Mouse (Mus musculus) bone marrow, adult 2 months (tissue): ENCODE data around the gene Ppp1r9b. TPM values are rescaled to one million over a fixed set of nuclear protein-coding genes. Genes with fewer than 3 reads are reported as not detected.

Experiments used
- H3K27ac ChIP-seq: fragments of 200-500 bp; 2 replicates; pipeline ENCODE4 v1.5.1; 2012; ENCODE audit warnings: low read depth, mild to moderate bottlenecking, control low read depth, inconsistent platforms, low read length; ENCODE audit not compliant: control insufficient read depth, poor library complexity, insufficient read depth
- H3K4me1 ChIP-seq: fragments of 200-500 bp; 2 replicates; pipeline ENCODE4 v1.6.1; 2011; ENCODE audit warnings: low read length; ENCODE audit not compliant: control insufficient read depth, insufficient read depth
- H3K4me3 ChIP-seq: fragments of 200-500 bp; replicated peaks from 2 replicates; pipeline ENCODE3; 2011; ENCODE audit warnings: mild to moderate bottlenecking, low read depth, low read length, control low read depth; ENCODE audit not compliant: control insufficient read depth
- CTCF ChIP-seq: fragments of 200-500 bp; IDR thresholded peaks from 2 replicates; pipeline ENCODE4 v1.5.1; 2011; ENCODE audit warnings: low read length, control low read depth; ENCODE audit not compliant: control insufficient read depth, insufficient read depth
- POLR2A ChIP-seq: fragments of 200-500 bp; IDR thresholded peaks from 2 replicates; pipeline ENCODE4 v1.6.1; 2011; ENCODE audit warnings: low read depth, mild to moderate bottlenecking, control low read depth, low read length, borderline replicate concordance; ENCODE audit not compliant: control insufficient read depth
- WGBS: fragments of 180-500 bp; shearing (Covaris S2); methylation state at CpG from one replicate; pipeline ENCODE4 v1.1.7; 2018; 5-methylcytosine and 5-hydroxymethylcytosine counted together
- polyA plus RNA-seq: library from polyadenylated mRNA; stranded (reverse); fragments of >200 nt; gene quantifications from 2 replicates; pipeline ENCODE4 v1.2.4, GENCODE M21; 2011; ENCODE audit warnings: low replicate concordance; ENCODE audit not compliant: missing spikeins, insufficient read depth, insufficient read length

Gene Ppp1r9b
- polyA plus RNA-seq, 1 experiment = 73.2 TPM

DNA sequence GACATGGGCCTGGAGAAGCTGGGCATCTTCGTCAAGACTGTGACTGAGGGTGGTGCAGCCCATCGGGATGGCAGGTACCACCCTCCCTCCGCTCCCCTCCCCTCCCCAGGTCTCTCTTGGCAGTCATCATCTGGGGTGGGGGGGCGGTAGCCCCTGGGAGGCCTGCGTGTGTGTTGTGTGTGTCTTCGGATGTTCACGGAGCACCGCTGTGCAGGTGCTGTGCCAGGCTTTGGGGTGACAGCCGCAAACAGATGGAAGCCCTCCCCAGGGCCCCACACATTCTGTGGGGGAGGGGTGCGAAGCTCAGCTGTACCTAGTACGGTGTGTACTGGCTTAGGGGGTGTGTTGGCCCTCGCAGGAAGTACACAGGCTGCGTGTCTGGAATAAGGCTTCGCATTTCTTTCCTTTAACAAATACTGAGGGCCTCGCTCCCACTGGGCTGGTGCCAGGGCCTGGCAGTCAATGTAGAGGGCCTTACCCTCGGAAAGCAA is 7.3 kb downstream of the Ppp1r9b start:
- peak; percentile 41; the same call in 1 of the 2 replicates for TF ChIP-seq POLR2A
- TF ChIP-seq CTCF = no peak
- Histone ChIP-seq H3K4me1 (peaks cover 17% of the 10 kb centered on the region), H3K4me3 (peak overlapping the region; percentile 36), H3K27ac (peak overlapping the region; percentile 64)
- WGBS = 32% methylated on average over 16 of the region's 16 CpGs

DNA sequence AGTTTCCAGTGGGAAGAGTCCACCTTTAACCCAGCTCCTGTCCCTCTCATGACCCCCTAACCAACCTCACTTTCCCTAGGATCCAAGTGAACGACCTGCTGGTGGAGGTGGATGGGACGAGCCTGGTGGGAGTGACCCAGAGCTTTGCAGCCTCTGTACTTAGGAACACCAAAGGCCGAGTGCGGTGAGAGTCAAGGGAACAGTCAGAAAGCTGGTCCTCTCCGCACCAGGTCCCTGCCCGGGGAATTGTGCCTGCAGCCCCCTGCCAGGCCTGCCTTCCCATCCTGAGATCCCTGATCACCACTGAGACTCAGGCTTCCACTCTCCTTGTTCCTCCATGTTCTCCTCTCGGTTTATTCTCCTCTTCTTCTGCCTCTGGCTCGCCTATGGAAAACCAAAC is 9.3 kb downstream of the Ppp1r9b start:
- TF ChIP-seq POLR2A = no peak
- TF ChIP-seq CTCF = no peak
- H3K4me3 ChIP-seq = no peak overlapping the region
- peak overlapping the region; percentile 29 for H3K27ac ChIP-seq
- H3K4me1 ChIP-seq = peaks cover 12% of the 10 kb centered on the region
- WGBS = 36% methylated on average over 8 of the region's 8 CpGs

DNA sequence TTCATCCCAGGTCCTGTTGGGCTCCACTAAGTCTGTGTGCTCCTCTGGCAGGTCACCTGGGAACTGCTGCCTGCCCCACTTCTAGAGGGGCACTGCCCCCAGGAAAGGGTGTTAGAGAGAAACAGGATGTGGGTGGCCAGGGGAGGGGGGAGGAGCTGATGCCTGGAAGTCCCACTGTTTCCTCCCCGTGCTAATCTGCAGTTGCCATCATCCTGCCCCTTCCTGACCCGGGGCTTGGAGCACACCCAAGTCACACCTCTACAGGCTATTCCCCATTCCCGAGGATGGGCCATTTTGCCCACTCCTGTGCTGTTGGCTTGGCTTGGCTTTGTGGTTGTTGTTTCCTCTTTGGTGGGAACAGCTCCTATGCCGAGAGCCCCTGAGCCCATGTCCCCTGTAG is 9.7 kb downstream of the Ppp1r9b start:
- peaks cover 10% of the 10 kb centered on the region for H3K4me1 ChIP-seq
- WGBS = 2% methylated on average over 4 of the region's 4 CpGs
- H3K27ac ChIP-seq = peak overlapping the region; percentile 29
- TF ChIP-seq POLR2A (no peak), CTCF (no peak)
- no peak overlapping the region for H3K4me3 ChIP-seq

DNA sequence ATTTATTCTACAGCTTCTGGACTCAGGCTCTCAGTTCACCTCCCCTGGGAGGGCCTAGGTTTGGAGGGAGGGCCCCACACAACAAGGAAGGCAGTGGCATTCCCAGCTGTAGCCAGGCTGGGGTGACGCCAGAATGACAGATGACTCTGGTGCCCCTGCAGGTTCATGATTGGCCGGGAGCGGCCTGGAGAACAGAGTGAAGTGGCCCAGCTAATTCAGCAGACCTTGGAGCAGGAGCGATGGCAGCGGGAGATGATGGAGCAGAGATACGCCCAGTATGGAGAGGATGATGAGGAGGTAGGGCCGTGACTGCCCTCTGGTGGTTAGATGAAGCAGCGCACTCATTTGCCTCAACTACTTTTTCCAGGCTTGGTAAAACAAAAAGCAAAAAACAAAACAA is 10.2 kb downstream of the Ppp1r9b start:
- H3K27ac ChIP-seq = peak overlapping the region; percentile 12; the same call in 1 of the 2 replicates
- TF ChIP-seq CTCF (peak; percentile 98), POLR2A (no peak)
- WGBS = 4% methylated on average over 8 of the region's 8 CpGs
- H3K4me1 ChIP-seq = peaks cover 8% of the 10 kb centered on the region
- H3K4me3 ChIP-seq = no peak overlapping the region

DNA sequence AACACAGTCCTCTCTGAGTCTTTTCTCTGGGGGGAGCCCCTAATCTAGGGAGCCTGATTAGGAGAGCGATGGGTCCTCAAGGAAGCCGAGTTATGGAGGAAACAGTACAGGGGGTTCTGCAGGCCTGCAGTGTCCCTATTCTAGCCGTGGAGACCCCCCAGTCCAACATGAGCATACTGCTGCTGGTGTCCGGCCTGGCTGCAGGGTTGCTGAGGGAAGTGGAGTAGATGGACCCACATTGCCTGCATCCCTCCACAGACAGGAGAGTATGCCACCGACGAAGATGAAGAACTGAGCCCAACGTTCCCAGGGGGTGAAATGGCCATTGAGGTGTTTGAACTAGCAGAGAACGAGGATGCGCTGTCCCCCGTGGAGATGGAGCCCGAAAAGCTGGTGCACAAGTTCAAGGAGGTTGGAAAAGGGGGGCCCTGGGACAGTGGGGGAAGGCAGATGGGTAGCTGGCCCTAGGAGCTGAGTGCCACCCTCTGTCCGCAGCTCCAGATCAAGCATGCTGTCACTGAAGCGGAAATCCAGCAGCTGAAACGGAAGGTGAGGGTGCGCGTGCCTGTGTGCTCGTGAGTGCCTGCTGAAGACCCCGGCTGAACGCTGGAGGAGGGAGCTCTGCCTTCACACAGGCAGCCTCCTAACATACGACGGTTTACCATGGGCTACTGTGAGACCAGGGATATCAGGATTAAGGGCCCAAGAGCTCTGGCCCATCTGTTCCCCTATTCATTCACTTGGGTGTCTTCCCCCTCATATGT is 10.9 kb downstream of the Ppp1r9b start:
- H3K4me3 ChIP-seq = no peak overlapping the region
- peaks cover 8% of the 10 kb centered on the region for H3K4me1 ChIP-seq
- no peak overlapping the region for H3K27ac ChIP-seq
- no peak for TF ChIP-seq POLR2A
- WGBS = 86% methylated on average over 21 of the region's 21 CpGs

DNA sequence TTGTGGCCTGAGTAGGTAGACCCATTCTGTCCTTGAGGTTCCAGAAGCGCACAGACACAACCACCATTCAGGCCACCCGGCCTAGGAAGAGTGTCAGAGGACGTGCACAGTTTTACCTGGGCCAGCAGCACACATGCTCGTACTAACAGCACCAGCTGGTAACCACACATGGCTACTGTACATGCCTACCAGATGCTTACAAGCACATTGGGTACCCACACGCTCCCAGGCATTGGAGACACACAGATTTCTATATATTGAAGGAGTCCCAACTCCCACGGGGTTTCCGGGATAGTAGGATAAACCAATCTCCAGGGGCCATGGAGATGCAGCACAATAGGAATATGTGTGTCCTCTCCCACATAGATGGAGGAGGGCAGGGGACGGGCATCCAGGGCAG is 11.9 kb downstream of the Ppp1r9b start:
- 97% methylated on average over 8 of the region's 8 CpGs for WGBS
- TF ChIP-seq POLR2A = no peak
- TF ChIP-seq CTCF = no peak
- H3K4me3 ChIP-seq = no peak overlapping the region
- peaks cover 8% of the 10 kb centered on the region for H3K4me1 ChIP-seq
- no peak overlapping the region for H3K27ac ChIP-seq

DNA sequence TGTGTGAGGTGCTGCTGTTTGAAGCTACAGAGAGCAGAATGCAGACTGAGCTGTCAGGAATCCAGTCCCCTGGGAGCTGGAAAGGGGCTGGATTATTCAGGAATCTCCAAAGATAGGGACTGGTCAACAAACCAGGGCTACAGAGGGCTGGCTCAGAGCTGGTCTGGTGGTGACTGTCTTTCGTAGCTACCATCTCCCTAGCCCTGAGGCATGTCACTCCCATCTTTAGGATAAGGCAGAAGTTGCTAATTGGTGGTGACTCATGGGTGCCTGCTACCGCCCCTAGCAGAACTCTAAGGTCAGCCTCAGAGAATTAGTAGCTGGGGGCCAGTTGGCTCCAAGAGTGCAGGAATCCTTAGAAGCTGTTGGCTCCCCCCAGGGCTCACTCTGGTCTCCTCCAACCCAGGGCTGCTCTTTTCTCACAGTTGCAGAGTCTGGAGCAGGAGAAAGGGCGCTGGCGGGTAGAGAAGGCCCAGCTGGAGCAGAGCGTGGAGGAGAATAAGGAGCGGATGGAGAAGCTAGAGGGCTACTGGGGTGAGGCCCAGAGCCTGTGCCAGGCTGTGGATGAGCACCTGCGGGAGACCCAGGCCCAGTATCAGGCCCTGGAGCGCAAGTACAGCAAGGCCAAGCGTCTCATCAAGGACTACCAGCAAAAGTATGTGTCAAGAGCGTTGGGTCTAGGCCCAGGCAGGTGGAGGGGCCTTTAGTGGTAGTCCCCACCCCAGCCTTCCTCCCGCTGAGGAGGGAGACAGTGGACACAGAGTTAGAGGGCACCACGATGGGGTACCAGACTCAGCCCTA is 13.5 kb downstream of the Ppp1r9b start:
- WGBS = 83% methylated on average over 12 of the region's 12 CpGs
- Histone ChIP-seq H3K4me3 (no peak overlapping the region), H3K4me1 (peaks cover 6% of the 10 kb centered on the region), H3K27ac (no peak overlapping the region; the same call in 1 of the 2 replicates)
- TF ChIP-seq CTCF = no peak
- no peak for TF ChIP-seq POLR2A

DNA sequence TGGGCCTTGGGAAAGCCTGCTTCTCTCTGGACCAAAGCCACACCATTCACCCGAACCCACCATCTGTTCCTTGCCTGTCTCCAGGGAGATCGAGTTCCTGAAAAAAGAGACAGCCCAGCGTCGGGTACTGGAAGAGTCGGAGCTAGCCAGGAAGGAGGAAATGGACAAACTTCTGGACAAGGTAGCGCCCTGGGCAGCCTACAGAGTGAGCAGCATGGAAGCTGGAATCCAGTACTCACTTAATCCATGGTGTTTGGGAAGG is 14.0 kb downstream of the Ppp1r9b start:
- Histone ChIP-seq H3K27ac (no peak overlapping the region), H3K4me3 (no peak overlapping the region), H3K4me1 (peaks cover 6% of the 10 kb centered on the region)
- 81% methylated on average over 6 of the region's 6 CpGs for WGBS
- TF ChIP-seq CTCF (no peak), POLR2A (no peak)

DNA sequence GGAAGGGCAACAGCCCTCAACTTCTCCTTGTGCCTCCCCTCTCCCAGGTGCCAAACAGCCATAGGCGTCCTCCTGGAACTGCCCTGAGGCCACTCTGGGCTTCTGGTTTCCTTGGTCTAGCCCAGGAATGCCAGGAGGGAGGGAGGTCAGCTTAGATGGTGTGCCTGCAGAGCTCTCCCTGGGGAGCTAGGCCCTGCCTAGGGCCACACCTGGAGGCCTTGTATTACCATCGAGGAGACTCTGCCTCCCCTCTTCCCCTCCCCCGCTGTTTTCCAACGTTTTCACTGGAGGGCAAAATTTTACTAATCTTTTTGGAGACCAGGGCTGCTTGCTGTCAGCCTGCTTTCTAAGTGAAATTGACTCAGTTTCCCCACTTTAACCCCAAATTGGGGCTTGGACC is 15.2 kb downstream of the Ppp1r9b start:
- Histone ChIP-seq H3K27ac (no peak overlapping the region; the same call in 1 of the 2 replicates), H3K4me3 (no peak overlapping the region), H3K4me1 (peaks cover 1% of the 10 kb centered on the region; the same call in 1 of the 2 replicates)
- TF ChIP-seq POLR2A = no peak
- no peak for TF ChIP-seq CTCF
- WGBS = 44% methylated on average over 4 of the region's 4 CpGs
